Mouse (Mus musculus) neural tube, embryonic 12.5 days (tissue): ENCODE results near the gene Tmem104. TPM values are rescaled to one million over a fixed set of nuclear protein-coding genes. Genes with fewer than 3 reads are reported as not detected.

Experiments
- ATAC-seq: fragments of 200-750 bp; cut with Nextera tagmentation; 2 replicates; pipeline ENCODE4 v1.8.0; 2017; ENCODE audit warnings: low read depth, mild to moderate bottlenecking, moderate TSS enrichment, moderate library complexity; ENCODE audit not compliant: low FRiP score
- H3K27ac ChIP-seq: fragments of 300-500 bp; sonication (generic); 2 replicates; pipeline ENCODE4 v1.5.1; 2016
- H3K27me3 ChIP-seq: fragments of 300-500 bp; sonication (generic); replicated peaks from 2 replicates; pipeline ENCODE4 v1.6.1; 2016; ENCODE audit warnings: mild to moderate bottlenecking
- H3K36me3 ChIP-seq: fragments of 300-500 bp; sonication (generic); 2 replicates; pipeline ENCODE4 v1.6.1; 2016; ENCODE audit warnings: mild to moderate bottlenecking
- H3K4me1 ChIP-seq: fragments of 300-500 bp; sonication (generic); 2 replicates; pipeline ENCODE4 v1.6.1; 2016
- H3K4me2 ChIP-seq: fragments of 300-500 bp; sonication (generic); replicated peaks from 2 replicates; pipeline ENCODE4 v1.6.1; 2016; ENCODE audit warnings: mild to moderate bottlenecking
- H3K4me3 ChIP-seq: fragments of 300-500 bp; sonication (generic); 2 replicates; pipeline ENCODE4 v1.5.1; 2016
- H3K9ac ChIP-seq: fragments of 300-500 bp; sonication (generic); 2 replicates; pipeline ENCODE4 v1.6.1; 2016; ENCODE audit warnings: mild to moderate bottlenecking
- H3K9me3 ChIP-seq: fragments of 300-500 bp; sonication (generic); 2 replicates; pipeline ENCODE4 v1.6.1; 2016; ENCODE audit warnings: mild to moderate bottlenecking
- WGBS: fragments of 180-500 bp; shearing (Covaris S2); methylation state at CpG from one replicate; pipeline ENCODE4 v1.1.7; 2016; 5-methylcytosine and 5-hydroxymethylcytosine counted together
- polyA plus RNA-seq: library from polyadenylated mRNA; unstranded; fragments of >200 nt; fragmentation: Nextera tagmentation; extraction: Ambion mirVana; gene quantifications from 2 replicates; pipeline ENCODE4 v1.2.1, GENCODE M21; 2016

Gene Tmem104
- polyA plus RNA-seq, 1 experiment from 2014 or later, result 9.7 TPM

DNA sequence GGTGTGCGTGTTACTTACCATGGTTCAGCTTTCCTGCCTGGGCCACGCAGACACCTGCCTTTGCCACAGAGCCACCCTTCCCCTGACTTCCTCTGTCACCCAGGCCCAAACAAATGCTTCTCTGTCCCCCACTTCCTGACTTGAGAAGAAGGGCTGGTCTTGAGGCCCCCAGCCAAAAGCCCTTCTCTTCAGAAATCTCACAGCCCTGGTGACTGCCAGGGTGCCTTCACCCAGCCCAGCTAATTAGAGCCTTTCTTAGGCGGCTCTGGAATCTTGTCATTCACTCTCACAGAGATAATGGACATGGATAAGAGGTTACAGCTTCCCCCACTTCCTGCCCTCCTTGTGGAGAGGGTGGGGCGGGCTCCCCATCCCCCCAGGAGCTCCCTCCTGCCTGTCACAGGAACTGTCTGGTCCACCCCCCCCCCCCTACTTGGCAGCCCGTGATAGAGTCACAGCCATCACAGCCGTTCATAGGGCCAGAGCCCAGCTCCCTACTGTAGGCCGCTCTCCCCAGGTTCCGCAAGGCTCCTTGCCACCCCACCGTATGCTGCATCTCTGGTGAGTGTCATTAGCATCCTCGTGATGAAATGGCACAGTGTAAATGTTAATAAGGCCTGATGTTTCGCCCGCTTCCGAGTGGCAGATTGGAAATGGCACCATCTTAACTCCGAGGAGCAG, 39.7 kb downstream of the Tmem104 start:
- Histone ChIP-seq H3K4me2 (no peak overlapping the region), H3K4me3 (no peak overlapping the region), H3K4me1 (peaks cover 55% of the 10 kb centered on the region), H3K36me3 (no peaks in the 10 kb centered on the region), H3K27ac (no peak overlapping the region), H3K27me3 (0 out of 2 replicates have a peak, but pooled peaks cover 4% of the 10 kb centered on the region), H3K9me3 (no peaks in the 10 kb centered on the region), H3K9ac (no peak overlapping the region)
- 42% methylated on average over 14 of the region's 14 CpGs for WGBS
- no peak for ATAC-seq

DNA sequence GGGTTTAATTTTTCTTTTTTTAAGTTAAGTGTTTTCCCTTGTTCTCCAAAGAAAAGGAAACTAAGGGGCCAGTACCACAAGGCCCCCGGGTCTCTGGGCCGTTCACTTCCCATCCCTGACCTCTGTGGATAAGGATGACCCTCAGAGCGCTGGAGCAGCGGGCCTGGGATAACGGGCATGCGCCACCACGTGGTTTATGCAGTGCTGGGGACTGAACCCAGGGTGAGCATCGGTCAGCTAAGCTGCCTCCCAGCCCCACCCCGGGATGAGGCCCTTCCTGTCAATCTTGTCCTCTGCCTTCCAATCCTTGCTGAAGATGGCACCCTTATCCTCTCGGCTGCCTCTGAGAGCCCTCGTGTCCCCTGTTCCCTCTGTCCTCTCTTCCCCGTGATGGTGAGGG, 40.4 kb downstream of the Tmem104 start:
- H3K27me3 ChIP-seq, result 0 out of 2 replicates have a peak, but pooled peaks cover 4% of the 10 kb centered on the region

DNA sequence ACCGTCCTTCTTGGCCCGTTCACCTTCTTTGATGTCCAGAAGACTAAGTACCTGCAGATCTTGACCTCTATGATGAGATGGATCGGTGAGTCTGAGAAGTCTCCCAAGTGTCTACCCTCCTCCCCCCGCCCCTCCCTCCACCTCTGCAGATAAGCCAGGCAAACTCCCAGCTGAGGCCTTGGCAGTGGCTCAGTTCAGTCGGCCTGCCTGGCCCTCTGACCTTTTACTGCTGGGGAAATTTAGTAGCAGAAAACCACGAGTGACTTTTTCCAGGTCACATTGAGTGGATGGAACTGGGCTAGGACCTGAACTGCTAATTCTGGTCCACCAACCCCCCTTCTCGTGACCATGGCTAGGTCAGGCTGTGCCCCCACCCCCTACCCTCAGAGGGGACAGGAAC, 41.1 kb downstream of the Tmem104 start:
- Histone ChIP-seq H3K9ac (no peak overlapping the region), H3K36me3 (no peaks in the 10 kb centered on the region), H3K27ac (no peak overlapping the region), H3K4me2 (no peak overlapping the region), H3K4me3 (no peak overlapping the region), H3K4me1 (peaks cover 56% of the 10 kb centered on the region), H3K27me3 (0 out of 2 replicates have a peak, but pooled peaks cover 4% of the 10 kb centered on the region), H3K9me3 (no peaks in the 10 kb centered on the region)
- ATAC-seq, result no peak
- WGBS, result 70% methylated on average over 7 of the region's 7 CpGs

More for the DNA sequence above, 40.4 kb downstream of the Tmem104 start:
- 0 out of 2 replicates have a peak, but pooled peaks have one; percentile 17 for ATAC-seq
- H3K36me3 ChIP-seq, result no peaks in the 10 kb centered on the region
- H3K9me3 ChIP-seq, result no peaks in the 10 kb centered on the region
- H3K4me2 ChIP-seq, result no peak overlapping the region
- no peak overlapping the region for H3K27ac ChIP-seq
- H3K4me1 ChIP-seq, result peaks cover 56% of the 10 kb centered on the region
- no peak overlapping the region for H3K9ac ChIP-seq
- H3K4me3 ChIP-seq, result no peak overlapping the region
- WGBS, result 28% methylated on average over 12 of the region's 12 CpGs

DNA sequence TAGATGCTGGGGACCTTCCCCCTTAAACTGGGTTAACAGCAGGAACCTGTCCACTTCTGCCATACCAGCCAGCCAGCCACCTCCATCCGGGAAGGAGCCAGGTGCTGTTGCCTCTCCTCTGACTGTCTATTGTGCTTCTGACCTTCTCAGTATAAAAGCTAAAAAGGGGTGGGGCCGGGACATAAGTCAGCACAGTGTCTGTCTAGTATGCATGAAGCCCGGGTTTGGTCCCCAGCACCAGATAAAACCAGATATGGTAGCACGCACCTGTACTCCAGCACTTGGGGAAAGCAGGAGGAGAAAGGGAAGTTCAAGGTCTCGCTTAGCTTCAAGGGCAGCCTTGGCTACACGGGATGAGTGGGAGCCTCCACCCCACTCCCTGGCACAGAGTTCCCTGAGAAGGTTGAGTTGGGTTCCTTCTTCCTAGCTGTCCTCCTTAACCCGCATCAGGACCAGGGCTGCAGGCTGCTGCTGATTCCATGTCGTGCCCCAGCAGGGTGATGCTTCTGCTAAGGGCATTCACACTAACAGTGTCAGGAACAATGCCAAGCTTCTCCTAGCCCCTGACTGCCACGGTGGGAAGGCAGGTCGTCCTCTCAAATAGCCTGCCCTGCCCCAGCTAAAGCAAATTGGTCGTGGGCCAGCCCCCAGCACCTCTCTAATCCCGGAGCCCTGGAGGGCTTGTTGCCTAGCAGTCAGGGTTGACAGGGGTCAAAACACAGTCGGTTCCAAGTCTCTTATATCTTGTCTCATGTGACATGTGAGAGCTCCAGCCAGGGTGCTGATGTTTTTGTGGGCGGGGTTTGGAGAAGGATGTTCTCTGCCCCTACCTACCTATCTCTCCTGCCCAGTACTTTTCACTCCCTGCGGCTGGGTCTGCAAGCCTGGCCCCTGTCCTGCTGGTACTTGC, 42.0 kb downstream of the Tmem104 start:
- 48% methylated on average over 15 of the region's 15 CpGs for WGBS
- Histone ChIP-seq H3K4me1 (peaks cover 60% of the 10 kb centered on the region), H3K36me3 (no peaks in the 10 kb centered on the region), H3K4me2 (no peak overlapping the region), H3K27me3 (0 out of 2 replicates have a peak, but pooled peaks cover 4% of the 10 kb centered on the region), H3K9ac (no peak overlapping the region), H3K9me3 (no peaks in the 10 kb centered on the region), H3K4me3 (no peak overlapping the region), H3K27ac (no peak overlapping the region)
- no peak for ATAC-seq

DNA sequence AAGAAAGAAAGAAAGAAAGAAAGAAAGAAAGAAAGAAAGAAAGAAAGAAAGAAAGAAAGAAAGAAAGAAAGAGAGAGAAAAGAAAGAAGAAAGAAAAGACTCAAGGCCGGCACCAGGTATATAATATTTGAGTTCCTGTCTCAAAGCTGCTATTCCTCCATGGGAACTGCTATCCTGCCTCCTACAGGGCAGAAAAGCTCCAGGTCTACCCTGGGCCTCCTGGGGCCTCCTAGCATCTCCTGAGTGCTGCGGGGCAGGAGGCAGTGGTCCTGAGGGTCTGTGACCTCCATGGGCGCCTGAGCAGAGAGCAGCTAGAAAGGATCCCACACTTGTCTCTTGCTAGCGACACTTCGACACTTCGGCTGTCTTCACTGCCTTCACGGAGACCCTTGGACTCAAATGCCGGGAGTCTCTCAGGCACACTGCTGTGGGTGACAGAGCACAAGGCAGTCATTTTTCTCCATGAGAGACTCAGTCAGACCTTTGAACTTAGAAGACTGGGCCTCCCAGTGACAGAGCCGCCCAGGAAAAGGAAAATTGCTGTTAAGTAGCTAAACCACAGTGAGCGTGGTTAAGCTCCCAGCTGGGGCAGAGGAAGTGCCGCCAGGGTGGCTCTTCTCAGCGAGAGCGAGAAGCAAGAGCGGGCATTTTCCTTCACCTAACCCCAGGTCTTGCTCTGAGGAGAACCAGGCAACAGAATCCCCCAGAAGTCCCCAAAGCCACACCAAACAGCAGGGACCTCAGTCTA, 44.1 kb downstream of the Tmem104 start:
- Histone ChIP-seq H3K27me3 (0 out of 2 replicates have a peak, but pooled peaks cover 4% of the 10 kb centered on the region), H3K4me1 (peaks cover 69% of the 10 kb centered on the region), H3K36me3 (no peaks in the 10 kb centered on the region), H3K9me3 (no peaks in the 10 kb centered on the region), H3K9ac (0 out of 2 replicates have a peak overlapping the region, but pooled peaks have one; percentile 21), H3K4me3 (no peak overlapping the region), H3K27ac (no peak overlapping the region), H3K4me2 (0 out of 2 replicates have a peak overlapping the region, but pooled peaks have one; percentile 9)
- ATAC-seq, result no peak
- 54% methylated on average over 14 of the region's 14 CpGs for WGBS

DNA sequence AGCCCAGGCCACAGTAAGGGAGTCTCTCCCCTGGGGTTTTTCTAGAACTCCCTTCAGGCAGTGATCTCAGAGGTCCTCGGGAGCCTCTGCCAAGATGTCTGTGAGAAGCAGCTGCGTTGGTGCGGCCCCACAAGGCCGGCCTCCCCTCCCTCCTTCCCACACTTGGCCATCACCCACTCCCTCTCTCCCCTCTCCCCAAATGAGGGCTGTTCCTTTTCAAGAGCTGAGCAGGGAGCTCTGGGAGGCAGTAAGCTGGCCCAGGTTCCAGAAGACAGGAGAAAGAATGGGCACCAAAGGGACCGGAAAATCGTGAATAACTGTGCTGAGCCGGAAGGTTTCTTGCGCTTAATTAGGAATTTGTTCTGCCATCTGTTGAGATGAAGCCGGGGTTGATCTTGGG, 44.6 kb downstream of the Tmem104 start:
- Histone ChIP-seq H3K9ac (0 out of 2 replicates have a peak overlapping the region, but pooled peaks have one; percentile 21), H3K27ac (no peak overlapping the region)

DNA sequence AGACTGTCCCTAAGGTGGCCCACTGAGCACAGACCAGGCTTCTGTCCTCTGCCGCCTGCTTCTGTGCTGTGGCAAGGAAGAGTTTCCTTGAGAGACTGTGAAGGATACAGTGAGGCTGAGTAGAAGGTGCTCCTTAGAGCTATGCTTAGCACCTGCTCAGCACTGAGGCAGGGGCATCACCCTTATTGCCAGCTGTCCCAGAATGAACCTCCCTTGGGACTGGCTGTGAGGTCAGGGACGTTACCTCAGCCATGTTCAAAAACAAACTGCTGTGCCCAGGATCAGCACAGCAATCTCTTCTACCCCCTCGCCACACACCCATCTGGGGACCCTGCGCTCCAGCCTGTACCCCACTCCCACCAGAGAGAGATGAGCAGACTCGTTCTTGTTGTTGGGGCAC, 45.6 kb downstream of the Tmem104 start:
- no peak overlapping the region for H3K9ac ChIP-seq
- H3K27me3 ChIP-seq, result 0 out of 2 replicates have a peak, but pooled peaks cover 3% of the 10 kb centered on the region
- H3K4me3 ChIP-seq, result no peak overlapping the region
- 76% methylated on average over 5 of the region's 5 CpGs for WGBS
- peaks cover 62% of the 10 kb centered on the region for H3K4me1 ChIP-seq
- H3K4me2 ChIP-seq, result no peak overlapping the region
- ATAC-seq, result no peak
- no peaks in the 10 kb centered on the region for H3K9me3 ChIP-seq
- H3K36me3 ChIP-seq, result no peaks in the 10 kb centered on the region
- H3K27ac ChIP-seq, result no peak overlapping the region

More for the DNA sequence above, 44.6 kb downstream of the Tmem104 start:
- H3K4me3 ChIP-seq, result no peak overlapping the region
- H3K27me3 ChIP-seq, result 0 out of 2 replicates have a peak, but pooled peaks cover 4% of the 10 kb centered on the region
- no peaks in the 10 kb centered on the region for H3K9me3 ChIP-seq
- H3K4me2 ChIP-seq, result 0 out of 2 replicates have a peak overlapping the region, but pooled peaks have one; percentile 9
- H3K4me1 ChIP-seq, result peaks cover 71% of the 10 kb centered on the region
- ATAC-seq, result no peak
- no peaks in the 10 kb centered on the region for H3K36me3 ChIP-seq
- WGBS, result 22% methylated on average over 9 of the region's 9 CpGs

DNA sequence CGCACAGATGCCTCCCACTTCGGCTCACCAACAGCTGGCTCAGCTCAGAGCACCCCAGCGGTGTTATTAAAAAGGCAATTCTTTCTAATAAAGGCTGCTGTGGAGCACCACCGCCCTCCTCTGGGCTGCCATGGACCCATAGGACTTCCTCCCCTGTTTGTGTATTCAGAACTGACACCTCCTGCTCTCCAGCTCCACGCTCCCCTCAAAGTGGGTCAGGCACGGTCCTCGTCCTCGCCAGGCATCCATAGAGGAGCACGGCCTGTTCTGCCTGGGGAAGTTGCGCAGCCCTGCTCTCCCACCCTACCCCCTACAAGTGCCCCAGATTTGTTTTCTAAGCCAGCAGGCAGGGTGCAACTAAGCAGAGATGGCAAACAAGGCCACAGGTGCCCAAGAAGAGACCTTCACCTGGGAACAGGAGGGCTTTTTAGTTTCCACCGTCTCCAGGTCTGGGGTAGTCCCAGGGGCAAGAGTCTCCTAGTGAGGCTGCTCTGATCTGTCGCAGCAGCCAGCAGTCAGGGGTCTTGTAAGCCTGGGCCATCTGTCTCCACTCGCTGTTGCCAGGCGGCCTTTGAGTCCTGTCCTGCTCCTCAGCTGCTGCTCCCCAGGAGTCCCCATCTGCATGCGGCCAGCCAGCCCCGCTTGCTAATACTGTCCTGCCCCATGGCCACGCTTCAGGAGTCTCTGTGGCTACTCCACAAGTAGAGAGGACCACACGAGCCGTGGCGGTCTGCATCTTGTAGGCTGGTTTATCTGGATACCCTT, 46.4 kb downstream of the Tmem104 start:
- WGBS, result 41% methylated on average over 20 of the region's 20 CpGs
- ATAC-seq, result peak; percentile 29; the same call in 1 of the 2 replicates
- no peaks in the 10 kb centered on the region for H3K9me3 ChIP-seq
- no peaks in the 10 kb centered on the region for H3K36me3 ChIP-seq
- no peak overlapping the region for H3K4me2 ChIP-seq
- no peaks in the 10 kb centered on the region; the same call in 1 of the 2 replicates for H3K27me3 ChIP-seq
- H3K27ac ChIP-seq, result peak overlapping the region; percentile 46; the same call in 1 of the 2 replicates
- peaks cover 63% of the 10 kb centered on the region for H3K4me1 ChIP-seq
- H3K4me3 ChIP-seq, result no peak overlapping the region
- no peak overlapping the region for H3K9ac ChIP-seq

DNA sequence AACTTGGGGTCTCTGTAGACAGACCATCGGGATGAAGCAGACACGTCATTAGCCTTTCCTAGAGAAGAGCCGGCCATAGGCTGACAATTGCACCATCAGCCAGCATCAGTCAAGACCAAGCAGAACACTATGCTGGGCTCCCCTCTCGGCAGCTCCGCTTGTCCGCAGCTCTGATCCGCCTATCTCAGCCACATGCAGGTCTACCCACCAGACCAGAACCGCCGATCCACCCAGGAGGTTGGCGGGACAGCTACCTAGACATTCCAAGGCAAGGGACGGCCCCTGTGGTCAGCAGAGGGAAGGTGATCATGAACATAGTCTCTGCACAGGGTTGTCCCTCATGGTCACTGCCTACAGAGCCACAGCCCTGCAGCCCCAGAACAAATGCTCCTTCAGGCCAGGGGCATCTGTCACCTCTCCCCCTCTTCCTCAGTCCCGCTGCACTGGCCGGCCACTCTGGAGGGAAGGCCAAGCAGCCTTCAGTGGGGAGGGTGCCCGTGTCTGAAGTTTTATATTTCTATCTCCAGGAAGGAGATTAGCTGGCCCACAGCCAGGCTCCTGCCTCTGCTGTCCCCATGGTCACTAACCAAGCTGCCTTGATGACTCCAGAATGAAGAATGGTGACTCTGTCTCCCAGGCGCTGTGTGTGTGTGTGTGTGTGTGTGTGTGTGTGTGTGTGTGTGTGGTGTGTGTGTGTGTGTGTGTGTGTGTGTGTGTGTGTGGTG, 47.2 kb downstream of the Tmem104 start:
- no peak overlapping the region for H3K4me2 ChIP-seq
- H3K27me3 ChIP-seq, result no peaks in the 10 kb centered on the region; the same call in 1 of the 2 replicates
- no peaks in the 10 kb centered on the region for H3K9me3 ChIP-seq
- WGBS, result 79% methylated on average over 15 of the region's 15 CpGs
- no peak overlapping the region for H3K27ac ChIP-seq
- no peak overlapping the region for H3K9ac ChIP-seq
- no peak overlapping the region for H3K4me3 ChIP-seq
- H3K4me1 ChIP-seq, result peaks cover 69% of the 10 kb centered on the region
- H3K36me3 ChIP-seq, result no peaks in the 10 kb centered on the region
- no peak for ATAC-seq

DNA sequence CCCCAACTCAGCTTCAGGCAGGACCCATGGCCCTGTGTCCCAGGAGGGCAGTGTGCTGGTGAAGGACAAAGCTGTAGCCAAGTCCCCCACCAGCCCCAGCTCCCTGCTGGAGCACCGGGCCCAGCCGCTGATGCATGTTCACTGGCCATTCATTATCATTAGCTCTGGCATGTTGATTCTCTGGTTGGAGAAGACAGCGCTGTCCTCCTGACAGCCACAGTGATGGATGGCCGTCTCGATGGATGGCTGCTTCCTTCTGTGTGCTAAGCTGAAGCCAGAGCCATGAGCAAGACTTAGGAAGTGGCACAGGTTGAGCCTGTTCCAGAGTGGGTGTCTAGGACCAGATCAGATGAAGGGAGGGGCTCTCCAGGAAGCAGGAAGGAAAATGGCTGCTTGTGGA, 49.3 kb downstream of the Tmem104 start:
- peak overlapping the region; percentile 30 for H3K4me2 ChIP-seq
- 6% methylated on average over 5 of the region's 5 CpGs for WGBS
- H3K36me3 ChIP-seq, result no peaks in the 10 kb centered on the region
- H3K9me3 ChIP-seq, result no peaks in the 10 kb centered on the region
- peak; percentile 45 for ATAC-seq
- no peak overlapping the region for H3K4me3 ChIP-seq
- H3K9ac ChIP-seq, result 0 out of 2 replicates have a peak overlapping the region, but pooled peaks have one; percentile 29
- peak overlapping the region; percentile 37; the same call in 1 of the 2 replicates for H3K27ac ChIP-seq
- no peaks in the 10 kb centered on the region; the same call in 1 of the 2 replicates for H3K27me3 ChIP-seq
- peaks cover 82% of the 10 kb centered on the region for H3K4me1 ChIP-seq
